12 mouse cellular contexts compared by ENCODE assay signal in the genomic region with DNA sequence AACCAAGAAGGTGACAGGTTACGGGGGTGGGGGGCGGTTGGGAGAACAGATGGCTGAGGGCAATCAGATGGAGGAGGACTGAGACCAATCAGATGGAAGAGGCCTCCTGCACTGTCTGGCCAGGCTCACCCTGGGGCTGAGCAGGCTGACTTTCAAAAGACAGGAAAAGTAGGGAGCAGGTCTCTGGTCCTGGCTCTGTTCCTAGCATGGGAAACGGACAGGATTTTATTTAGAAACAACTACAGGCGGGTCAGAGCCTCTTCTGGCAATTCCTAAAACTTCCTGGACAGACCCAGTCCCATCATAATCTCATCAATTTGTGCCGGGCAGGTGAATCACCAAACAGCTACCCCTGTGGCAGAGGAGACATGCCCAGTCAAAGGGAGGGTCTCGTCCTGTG.
DNase-seq lines count a peak whose midpoint lies in the region; ATAC-seq and TF ChIP-seq lines count a peak whose summit lies in the region.
"Had no signal": no experiment of that assay in that cellular context is flagged by ENCODE, and none has a peak within 500 bp of the region (broad histone marks: within the 10 kb centered on the region; RNA-seq: fewer than 3 reads in every experiment).

No protein-coding gene starts in this region.

- no peak for TF ChIP-seq CTCF in liver, postnatal 0 days (IDR thresholded peaks at IDR 0.05; ENCODE audit: low read depth)
- no peak for TF ChIP-seq CTCF in forebrain, postnatal 0 days (IDR thresholded peaks at IDR 0.05; ENCODE audit: low read depth)

- H3K9ac ChIP-seq in forebrain, embryonic 11.5 days (ENCODE audit: low read length), result no peak overlapping the region
- H3K9ac ChIP-seq in liver, postnatal 0 days (replicated peaks), result no peak overlapping the region
- H3K9ac ChIP-seq in liver, embryonic 11.5 days (ENCODE audit: low read depth, low read length), result no peak overlapping the region
- peak overlapping the region; percentile 10; the same call in 1 of the 2 replicates for H3K9ac ChIP-seq in forebrain, postnatal 0 days
- H3K9ac ChIP-seq: heart, embryonic 13.5 days had no signal

- no peak overlapping the region for H3ac ChIP-seq in myocyte (ENCODE audit: control insufficient read depth, insufficient read length)

- peak overlapping the region; percentile 70 for H3K27ac ChIP-seq in forebrain, embryonic 10.5 days
- no peak overlapping the region for H3K27ac ChIP-seq in forebrain, embryonic 11.5 days (ENCODE audit: low read depth, low read length)
- H3K27ac ChIP-seq in liver, postnatal 0 days (ENCODE audit: low read depth), result 0 out of 2 replicates have a peak overlapping the region, but pooled peaks have one; percentile 29
- H3K27ac ChIP-seq in liver, embryonic 11.5 days (ENCODE audit: low read depth, low read length), result no peak overlapping the region
- H3K27ac ChIP-seq in forebrain, postnatal 0 days (ENCODE audit: low read depth, low read length), result peak overlapping the region; percentile 57; the same call in 1 of the 2 replicates

- H3K4me2 ChIP-seq in forebrain, embryonic 11.5 days (ENCODE audit: low read depth, low read length, severe bottlenecking), result no peak overlapping the region
- no peak overlapping the region for H3K4me2 ChIP-seq in liver, postnatal 0 days (ENCODE audit: low read depth, low read length)
- no peak overlapping the region for H3K4me2 ChIP-seq in liver, embryonic 11.5 days
- H3K4me2 ChIP-seq in forebrain, postnatal 0 days (ENCODE audit: low read depth), result 0 out of 2 replicates have a peak overlapping the region, but pooled peaks have one; percentile 2
- peak overlapping the region; percentile 12 for H3K4me2 ChIP-seq in myocyte (ENCODE audit: low read depth)
- H3K4me2 ChIP-seq: heart, embryonic 13.5 days had no signal

- no peak for TF ChIP-seq EP300 in liver, postnatal 0 days (IDR thresholded peaks at IDR 0.05; ENCODE audit: low read depth)

- no peak for DNase-seq in forebrain, embryonic 10.5 days (ENCODE audit: extremely low spot score, low spot score)
- no peak for DNase-seq in forebrain, embryonic 11.5 days (ENCODE audit: low spot score)
- DNase-seq in liver, postnatal 0 days, result no peak
- no peak for DNase-seq in liver, embryonic 11.5 days (ENCODE audit: low spot score)
- DNase-seq in forebrain, postnatal 0 days, result no peak
- DNase-seq in spleen, adult 18-20 months, result no peak
- DNase-seq: lung, adult 2 months; right cerebral cortex, postnatal 14 days; thymus, adult 18-20 months had no signal

- H3K27me3 ChIP-seq in forebrain, embryonic 10.5 days (ENCODE audit: poor library complexity, severe bottlenecking), result peaks cover 25% of the 10 kb centered on the region; the same call in 1 of the 2 replicates
- peaks cover 2% of the 10 kb centered on the region; the same call in 1 of the 2 replicates for H3K27me3 ChIP-seq in forebrain, embryonic 11.5 days (ENCODE audit: control insufficient read depth, insufficient read depth, low read length)
- H3K27me3 ChIP-seq in liver, postnatal 0 days (ENCODE audit: insufficient read depth, low read length), result no peaks in the 10 kb centered on the region
- no peaks in the 10 kb centered on the region for H3K27me3 ChIP-seq in liver, embryonic 11.5 days (replicated peaks; ENCODE audit: control insufficient read depth, insufficient read depth, low read length)
- H3K27me3 ChIP-seq in forebrain, postnatal 0 days (ENCODE audit: insufficient read depth, low read length), result no peaks in the 10 kb centered on the region; the same call in 1 of the 2 replicates
- peaks cover 9% of the 10 kb centered on the region for H3K27me3 ChIP-seq in myocyte (ENCODE audit: control insufficient read depth, insufficient read depth, insufficient read length)

- H3K36me3 ChIP-seq in forebrain, embryonic 10.5 days (replicated peaks), result no peaks in the 10 kb centered on the region
- no peaks in the 10 kb centered on the region for H3K36me3 ChIP-seq in forebrain, embryonic 11.5 days (ENCODE audit: control insufficient read depth, insufficient read depth, low read length)
- H3K36me3 ChIP-seq in liver, postnatal 0 days (replicated peaks; ENCODE audit: insufficient read depth, low read length), result no peaks in the 10 kb centered on the region; the same call in 1 of the 2 replicates
- H3K36me3 ChIP-seq in liver, embryonic 11.5 days (ENCODE audit: control insufficient read depth, insufficient read depth, low read length), result no peaks in the 10 kb centered on the region
- no peaks in the 10 kb centered on the region for H3K36me3 ChIP-seq in forebrain, postnatal 0 days (ENCODE audit: insufficient read depth)
- H3K36me3 ChIP-seq in myocyte (ENCODE audit: control insufficient read depth, insufficient read depth), result no peaks in the 10 kb centered on the region
- H3K36me3 ChIP-seq: heart, embryonic 13.5 days had no signal

- TF ChIP-seq POLR2A in myocyte (IDR thresholded peaks at IDR 0.05; ENCODE audit: insufficient read length, low read depth), result no peak

- ATAC-seq in forebrain, embryonic 11.5 days (replicated peaks; ENCODE audit: low FRiP score), result no peak
- ATAC-seq in liver, postnatal 0 days, result no peak
- ATAC-seq in liver, embryonic 11.5 days (replicated peaks; ENCODE audit: low FRiP score), result no peak
- no peak for ATAC-seq in forebrain, postnatal 0 days
- no peak for ATAC-seq in granulocyte monocyte progenitor cell, adult 5-6 weeks (replicated peaks; ENCODE audit: poor library complexity, severe bottlenecking)

- no peaks in the 10 kb centered on the region for H3K79me2 ChIP-seq in myocyte (ENCODE audit: control insufficient read depth, insufficient read depth)

- WGBS in forebrain, embryonic 10.5 days, result 70% methylated on average over 6 of the region's 6 CpGs
- WGBS in forebrain, embryonic 11.5 days, result 63% methylated on average over 6 of the region's 6 CpGs
- 68% methylated on average over 6 of the region's 6 CpGs for WGBS in liver, postnatal 0 days (ENCODE audit: insufficient replicate concordance)
- 71% methylated on average over 6 of the region's 6 CpGs for whole genome bisulfite sequencing in liver, embryonic 11.5 days
- WGBS in forebrain, postnatal 0 days, result 42% methylated on average over 6 of the region's 6 CpGs

- no peak overlapping the region for H3K4me3 ChIP-seq in forebrain, embryonic 10.5 days
- H3K4me3 ChIP-seq in forebrain, embryonic 11.5 days (ENCODE audit: low read depth, low read length), result no peak overlapping the region
- H3K4me3 ChIP-seq in liver, postnatal 0 days (ENCODE audit: low read depth, low read length), result no peak overlapping the region
- H3K4me3 ChIP-seq in liver, embryonic 11.5 days (ENCODE audit: low read depth, low read length), result no peak overlapping the region
- H3K4me3 ChIP-seq in forebrain, postnatal 0 days (ENCODE audit: low read depth, low read length), result no peak overlapping the region
- H3K4me3 ChIP-seq in myocyte, result no peak overlapping the region
- H3K4me3 ChIP-seq: heart, embryonic 13.5 days had no signal

- no peaks in the 10 kb centered on the region for H3K9me3 ChIP-seq in forebrain, embryonic 10.5 days
- H3K9me3 ChIP-seq in forebrain, embryonic 11.5 days (ENCODE audit: control insufficient read depth, low read length), result no peaks in the 10 kb centered on the region
- H3K9me3 ChIP-seq in liver, postnatal 0 days (ENCODE audit: low read length), result no peaks in the 10 kb centered on the region
- no peaks in the 10 kb centered on the region for H3K9me3 ChIP-seq in liver, embryonic 11.5 days (ENCODE audit: control insufficient read depth, low read length)
- no peaks in the 10 kb centered on the region for H3K9me3 ChIP-seq in forebrain, postnatal 0 days (ENCODE audit: low read length)
- H3K9me3 ChIP-seq: heart, embryonic 13.5 days had no signal

- H3K4me1 ChIP-seq in forebrain, embryonic 10.5 days, result peaks cover 100% of the 10 kb centered on the region
- H3K4me1 ChIP-seq in forebrain, embryonic 11.5 days (replicated peaks; ENCODE audit: control insufficient read depth, insufficient read depth, low read length), result peaks cover 36% of the 10 kb centered on the region
- H3K4me1 ChIP-seq in liver, postnatal 0 days (ENCODE audit: insufficient read depth), result peaks cover 10% of the 10 kb centered on the region
- H3K4me1 ChIP-seq in liver, embryonic 11.5 days (replicated peaks; ENCODE audit: control insufficient read depth, insufficient read depth, low read length), result no peaks in the 10 kb centered on the region
- peaks cover 42% of the 10 kb centered on the region for H3K4me1 ChIP-seq in forebrain, postnatal 0 days (ENCODE audit: insufficient read depth)

TF ChIP-seq in myocyte, 11 proteins besides CTCF, POLR2A, EP300 and RAD21:
- TF ChIP-seq MAX (IDR thresholded peaks at IDR 0.05; ENCODE audit: low read depth) (no peak), E2F4 (IDR thresholded peaks at IDR 0.05; ENCODE audit: insufficient read depth) (no peak), REST (IDR thresholded peaks at IDR 0.05; ENCODE audit: insufficient read depth, insufficient read length) (no peak), CEBPB (IDR thresholded peaks at IDR 0.05; ENCODE audit: insufficient read depth, poor library complexity, severe bottlenecking) (no peak), MYOG (IDR thresholded peaks at IDR 0.05; ENCODE audit: control insufficient read depth in 1 of 3, insufficient read depth in 1 of 3, insufficient read length in 2 of 3, low read depth in 2 of 3) (no peak), MYOD1 (IDR thresholded peaks at IDR 0.05; ENCODE audit: control insufficient read depth in 1 of 3, insufficient read length in 2 of 3, low read depth in 2 of 3) (no peak), USF1 (IDR thresholded peaks at IDR 0.05; ENCODE audit: low read depth) (no peak), TCF3 (IDR thresholded peaks at IDR 0.05; ENCODE audit: insufficient read length, low read depth) (no peak), POLR2AphosphoS2 (IDR thresholded peaks at IDR 0.05; ENCODE audit: insufficient read length, low read depth) (no peak), TCF12 (IDR thresholded peaks at IDR 0.05; ENCODE audit: insufficient read depth, poor library complexity, severe bottlenecking) (no peak), SRF (IDR thresholded peaks at IDR 0.05; ENCODE audit: control insufficient read depth, insufficient read length, low read depth) (no peak)

Comparison
In these comparisons a context has a peak if more than half of its experiments do, and no peak if none do; other contexts are left out.
1. H3K27ac ChIP-seq: peak in forebrain, embryonic 10.5 days (single experiment), liver, postnatal 0 days (single experiment) and forebrain, postnatal 0 days (single experiment); none in forebrain, embryonic 11.5 days (single experiment) and liver, embryonic 11.5 days (single experiment).
2. H3K4me2 ChIP-seq: peak in forebrain, postnatal 0 days (single experiment) and myocyte (single experiment); none in forebrain, embryonic 11.5 days (single experiment), liver, postnatal 0 days (single experiment) and liver, embryonic 11.5 days (single experiment).